Mouse (Mus musculus) urinary bladder, adult 2 months (tissue): ENCODE results near the gene Pikfyve. TPM values are rescaled to one million over a fixed set of nuclear protein-coding genes. Genes with fewer than 3 reads are reported as not detected.

Source experiments
- DNase-seq: peaks from one replicate; pipeline ENCODE4 v3.0.0; 2022; ENCODE audit warnings: low spot score
- polyA plus RNA-seq: library from polyadenylated mRNA; depleted of rRNA; stranded (reverse); fragments of >200 nt; gene quantifications from 2 replicates; pipeline ENCODE4 v1.2.3, GENCODE M21; 2012; rRNA removed

Pikfyve gene
- polyA plus RNA-seq, 1 experiment = 7.5 TPM

DNA sequence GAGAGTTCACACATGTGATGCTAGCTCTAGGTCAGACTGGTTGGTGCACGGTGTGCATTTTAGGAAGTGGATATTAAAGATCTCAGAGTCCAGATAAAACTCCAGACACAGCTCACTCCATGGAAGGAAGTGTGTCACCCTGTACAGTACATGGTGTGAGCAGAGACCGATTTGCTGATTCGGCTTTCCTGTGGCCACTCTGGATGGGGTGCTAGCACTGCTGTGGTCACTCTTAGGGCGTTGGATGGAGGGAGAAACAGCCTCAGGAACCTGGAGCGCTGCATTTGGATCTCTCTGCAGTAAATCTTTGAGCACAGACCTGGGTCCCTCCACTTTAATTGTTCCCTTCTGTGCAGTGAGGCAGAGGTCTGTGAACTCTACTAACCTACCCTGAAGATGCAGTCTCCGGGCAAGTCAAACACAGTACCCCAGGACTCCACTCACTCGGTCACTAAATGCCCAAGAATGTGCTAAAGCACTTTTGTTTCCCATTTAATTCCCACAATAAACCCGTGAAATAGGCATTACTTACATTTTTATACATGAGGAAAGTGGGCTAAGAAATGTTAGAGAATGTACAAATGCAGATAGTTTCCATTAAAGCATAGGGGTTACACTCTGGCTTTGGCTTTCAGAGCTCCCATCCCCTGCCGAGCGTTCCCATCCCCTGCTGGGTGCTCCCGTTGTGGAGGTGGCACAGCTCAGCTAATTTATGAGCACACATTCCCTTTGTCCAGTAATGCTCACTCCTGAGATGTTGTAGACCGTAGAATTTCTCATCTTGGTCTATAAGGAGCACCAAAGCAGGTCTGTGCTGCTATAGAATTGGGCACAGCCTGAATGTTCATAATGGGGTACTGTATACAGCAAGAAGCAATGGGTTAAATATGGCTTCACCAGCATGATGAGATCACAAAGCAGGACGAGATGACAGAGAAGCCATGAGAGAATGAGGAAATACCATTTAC is 127.9 kb downstream of the Pikfyve start:
- no peak for DNase-seq

- DNase-seq = no peak
Measured at GRCm38 (mm10) chr1:65315022-65315407, 128.5 kb downstream of the Pikfyve start.

Other genes with a start within 250 kb of the Pikfyve start
- gene Plekhm3, start 229.9 kb upstream of the Pikfyve start, polyA plus RNA-seq = 4.1 and 5.2 TPM in 2 replicates
- not detected in 2 replicates for gene Akr1cl, start 153.9 kb upstream of the Pikfyve start, polyA plus RNA-seq
- not detected in 2 replicates for gene Cryge, start 135.5 kb upstream of the Pikfyve start, polyA plus RNA-seq
- gene Crygd, start 123.2 kb upstream of the Pikfyve start, polyA plus RNA-seq = not detected in 2 replicates
- gene Crygc, start 113.0 kb upstream of the Pikfyve start, polyA plus RNA-seq = not detected in 2 replicates
- not detected in 2 replicates for gene Crygb, start 104.4 kb upstream of the Pikfyve start, polyA plus RNA-seq
- gene Cryga, start 83.3 kb upstream of the Pikfyve start, polyA plus RNA-seq = not detected in 2 replicates
- gene Gm28845, start 67.1 kb upstream of the Pikfyve start, polyA plus RNA-seq = not detected in 2 replicates
- 3.3 and 4.7 TPM in 2 replicates for gene D630023F18Rik, start 63.5 kb upstream of the Pikfyve start, polyA plus RNA-seq
- 201 and 236 TPM in 2 replicates for gene Idh1, start 183 bp upstream of the Pikfyve start, polyA plus RNA-seq
- gene Pth2r, start 95.4 kb downstream of the Pikfyve start, polyA plus RNA-seq = 0.04 TPM in 1 of 2 replicates, not detected in the other